Mouse (Mus musculus) hindbrain, embryonic 14.5 days (tissue): ENCODE results near the gene Stard3. TPM values are rescaled to one million over a fixed set of nuclear protein-coding genes. Genes with fewer than 3 reads are reported as not detected.
A peak's percentile ranks its signal among the peaks of the same experiment; 100 is the strongest.
"Not testable (repeated sequence)": the region's sequence is repeated elsewhere in the genome, so short reads cannot be mapped to it uniquely, and the experiment has no call there.

Experiments
- ATAC-seq: fragments of 200-750 bp; cut with Nextera tagmentation; 2 replicates; pipeline ENCODE4 v1.8.0; 2017; ENCODE audit warnings: moderate number of reproducible peaks, mild to moderate bottlenecking, moderate TSS enrichment, moderate library complexity; ENCODE audit not compliant: low FRiP score
- DNase-seq: peaks from one replicate; pipeline ENCODE4 v3.0.0-alpha.2; 2015; ENCODE audit warnings: low spot score
- H3K27ac ChIP-seq: fragments of 300-500 bp; sonication (generic); 2 replicates; pipeline ENCODE4 v1.5.1; 2014; ENCODE audit warnings: mild to moderate bottlenecking, moderate library complexity
- H3K27me3 ChIP-seq: fragments of 300-500 bp; sonication (generic); 2 replicates; pipeline ENCODE4 v1.6.1; 2014; ENCODE audit warnings: mild to moderate bottlenecking, low read length, mixed read lengths; ENCODE audit not compliant: control insufficient read depth, insufficient read depth
- H3K36me3 ChIP-seq: fragments of 300-500 bp; sonication (generic); replicated peaks from 2 replicates; pipeline ENCODE4 v1.6.1; 2014; ENCODE audit not compliant: control insufficient read depth, insufficient read depth
- H3K4me1 ChIP-seq: fragments of 300-500 bp; sonication (generic); replicated peaks from 2 replicates; pipeline ENCODE4 v1.6.1; 2014; ENCODE audit warnings: antibody characterized with exemption, low read length, mixed read lengths; ENCODE audit not compliant: control insufficient read depth, insufficient read depth
- H3K4me2 ChIP-seq: fragments of 300-500 bp; sonication (generic); replicated peaks from 2 replicates; pipeline ENCODE4 v1.6.1; 2014; ENCODE audit warnings: mild to moderate bottlenecking, moderate library complexity
- H3K4me3 ChIP-seq: fragments of 300-500 bp; sonication (generic); replicated peaks from 2 replicates; pipeline ENCODE4 v1.5.1; 2014; ENCODE audit warnings: mild to moderate bottlenecking, low read length
- H3K9ac ChIP-seq: fragments of 300-500 bp; sonication (generic); 2 replicates; pipeline ENCODE4 v1.6.1; 2014
- H3K9me3 ChIP-seq: fragments of 300-500 bp; sonication (generic); 2 replicates; pipeline ENCODE4 v1.6.1; 2016; ENCODE audit warnings: low read length; ENCODE audit not compliant: control insufficient read depth
- WGBS: fragments of 180-500 bp; shearing (Covaris S2); extraction: QIAGEN DNeasy Blood & Tissue Kit; methylation state at CpG from one replicate; pipeline ENCODE4 v1.1.7; 2014; 5-methylcytosine and 5-hydroxymethylcytosine counted together
- polyA plus RNA-seq: library from polyadenylated mRNA; unstranded; fragments of >200 nt; fragmentation: Nextera tagmentation; extraction: Ambion mirVana; gene quantifications from 2 replicates; pipeline ENCODE4 v1.2.1, GENCODE M21; 2014

Stard3 gene
- polyA plus RNA-seq, 1 experiment from 2014 or later = 33.9 TPM

DNA sequence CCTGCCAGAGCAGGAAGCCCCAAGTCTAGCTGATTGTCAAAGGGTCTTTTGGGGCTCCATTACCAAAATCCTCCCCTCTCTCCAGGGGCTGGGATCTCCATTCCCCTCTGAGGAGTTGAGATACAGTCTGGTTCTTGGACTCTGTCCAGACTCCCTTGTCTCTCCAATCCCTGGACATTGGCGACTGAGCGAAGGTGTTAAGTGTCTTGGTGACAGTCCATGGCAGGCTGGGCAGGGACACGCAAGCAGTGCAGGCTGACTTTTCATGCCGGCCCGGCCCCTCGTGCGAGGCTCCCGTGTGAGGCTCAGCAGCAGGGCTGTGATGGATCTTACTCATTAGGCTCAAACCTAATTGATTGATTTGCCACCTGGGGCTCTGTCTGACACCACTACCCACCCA is 16.1 kb downstream of the Stard3 start:
- 61% methylated on average over 8 of the region's 8 CpGs for WGBS
- no peak overlapping the region for H3K4me2 ChIP-seq
- no peak for ATAC-seq

DNA sequence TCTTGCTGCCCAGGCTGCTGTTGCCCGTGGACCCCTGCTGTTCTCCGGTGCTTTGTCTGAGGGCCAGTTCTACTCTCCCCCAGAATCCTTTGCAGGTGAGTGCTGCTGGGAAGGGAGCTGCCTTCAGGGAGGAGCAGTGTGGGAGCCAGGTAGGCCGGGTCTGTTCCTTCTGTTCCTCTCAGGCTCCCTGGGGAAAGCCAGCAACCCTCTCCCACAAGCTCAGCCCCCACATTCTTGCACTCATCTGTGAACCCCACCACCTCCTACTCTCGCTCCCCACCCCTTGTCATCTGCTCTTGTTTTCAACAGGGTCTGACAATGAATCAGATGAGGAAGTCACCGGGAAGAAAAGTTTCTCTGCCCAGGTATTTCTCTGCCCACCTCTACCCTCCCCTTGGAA is 18.6 kb downstream of the Stard3 start:
- H3K4me3 ChIP-seq = no peak overlapping the region
- H3K9me3 ChIP-seq = no peaks in the 10 kb centered on the region
- H3K27ac ChIP-seq = no peak overlapping the region
- peaks cover 64% of the 10 kb centered on the region for H3K36me3 ChIP-seq
- WGBS = 79% methylated on average over 5 of the region's 5 CpGs
- H3K4me2 ChIP-seq = no peak overlapping the region
- peaks cover 5% of the 10 kb centered on the region; the same call in 1 of the 2 replicates for H3K4me1 ChIP-seq
- ATAC-seq (no peak), DNase-seq (no peak)
- H3K9ac ChIP-seq = no peak overlapping the region
- H3K27me3 ChIP-seq = no peaks in the 10 kb centered on the region

More for the DNA sequence above, 16.1 kb downstream of the Stard3 start:
- H3K9ac ChIP-seq = no peak overlapping the region
- H3K4me3 ChIP-seq = no peak overlapping the region
- DNase-seq = no peak
- no peaks in the 10 kb centered on the region for H3K27me3 ChIP-seq
- peaks cover 49% of the 10 kb centered on the region for H3K36me3 ChIP-seq
- no peaks in the 10 kb centered on the region for H3K9me3 ChIP-seq
- H3K27ac ChIP-seq = no peak overlapping the region
- peaks cover 13% of the 10 kb centered on the region; the same call in 1 of the 2 replicates for H3K4me1 ChIP-seq

DNA sequence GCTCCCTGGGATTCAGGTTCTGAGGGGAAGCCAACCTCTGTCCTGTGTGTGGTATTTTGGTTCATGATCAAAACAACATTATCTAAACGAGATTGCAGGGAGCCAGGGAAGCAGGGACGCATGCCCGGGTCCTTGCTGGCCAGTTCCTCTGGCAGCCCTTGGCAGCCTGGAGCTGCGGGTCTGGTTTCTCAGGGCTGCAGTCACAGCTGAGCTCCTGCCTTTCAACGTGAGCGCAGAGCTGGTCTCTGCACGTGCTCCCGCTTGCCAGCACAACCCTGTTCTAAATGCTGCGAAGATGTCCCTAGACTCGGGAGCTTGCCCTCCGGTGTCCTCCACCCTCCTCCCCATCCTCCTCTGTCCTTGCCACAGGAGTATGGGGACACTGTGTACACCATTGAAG is 19.6 kb downstream of the Stard3 start:
- no peaks in the 10 kb centered on the region for H3K27me3 ChIP-seq
- ATAC-seq (no peak), DNase-seq (no peak)
- H3K9me3 ChIP-seq = no peaks in the 10 kb centered on the region
- H3K9ac ChIP-seq = no peak overlapping the region
- WGBS = 84% methylated on average over 11 of the region's 11 CpGs
- H3K4me2 ChIP-seq = no peak overlapping the region
- H3K4me1 ChIP-seq = no peaks in the 10 kb centered on the region
- peaks cover 64% of the 10 kb centered on the region for H3K36me3 ChIP-seq
- H3K27ac ChIP-seq = no peak overlapping the region
- no peak overlapping the region for H3K4me3 ChIP-seq

DNA sequence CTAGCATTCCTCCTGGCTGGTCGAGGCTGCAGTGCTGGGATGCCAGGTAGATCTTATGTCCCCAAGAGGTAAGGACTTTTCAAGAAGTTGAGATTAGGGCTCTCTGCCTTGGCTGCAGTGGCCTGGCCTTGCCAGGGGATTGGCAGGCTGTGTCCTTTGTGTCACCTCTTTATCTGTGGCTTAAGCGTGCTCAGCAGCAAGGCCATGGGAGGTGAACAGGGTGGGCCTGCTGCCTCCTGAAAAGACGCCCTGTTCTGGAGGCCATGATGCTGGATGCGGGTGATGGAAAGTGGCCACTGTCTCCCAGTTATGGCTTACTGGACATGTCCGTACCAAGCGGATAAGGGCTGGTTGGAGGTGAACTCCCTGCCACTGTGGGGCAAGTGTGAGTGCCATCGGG is 21.2 kb downstream of the Stard3 start:
- peaks cover 64% of the 10 kb centered on the region for H3K36me3 ChIP-seq
- WGBS = 93% methylated on average over 7 of the region's 7 CpGs
- H3K27me3 ChIP-seq = no peaks in the 10 kb centered on the region
- no peak overlapping the region for H3K4me2 ChIP-seq
- H3K9me3 ChIP-seq = no peaks in the 10 kb centered on the region
- no peak overlapping the region for H3K27ac ChIP-seq
- DNase-seq (no peak), ATAC-seq (no peak)
- H3K4me1 ChIP-seq = no peaks in the 10 kb centered on the region
- H3K9ac ChIP-seq = no peak overlapping the region
- no peak overlapping the region for H3K4me3 ChIP-seq

DNA sequence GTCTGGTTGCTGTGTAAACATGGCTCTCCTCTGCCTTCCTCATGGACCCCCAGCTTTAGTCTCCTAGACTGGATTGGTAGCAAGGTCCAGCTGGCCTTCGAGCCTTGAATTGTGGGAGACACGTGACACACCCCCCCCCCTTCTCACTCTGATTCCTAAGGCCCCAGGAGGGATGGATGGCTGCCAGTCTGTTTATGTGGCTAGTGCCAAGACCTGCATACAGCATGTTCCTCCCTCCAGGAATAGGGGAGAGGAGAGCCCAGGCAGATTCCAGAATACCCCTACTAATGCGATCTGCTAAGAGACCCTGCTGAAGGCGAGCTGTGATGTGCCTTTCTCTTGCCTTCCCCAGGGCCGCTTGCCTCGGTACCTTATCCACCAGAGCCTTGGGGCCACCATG is 21.9 kb downstream of the Stard3 start:
- no peak overlapping the region for H3K4me3 ChIP-seq
- no peak overlapping the region for H3K27ac ChIP-seq
- ATAC-seq = no peak
- H3K4me1 ChIP-seq = no peaks in the 10 kb centered on the region
- H3K4me2 ChIP-seq = no peak overlapping the region
- H3K27me3 ChIP-seq = no peaks in the 10 kb centered on the region
- peaks cover 57% of the 10 kb centered on the region for H3K36me3 ChIP-seq
- DNase-seq = peak; percentile 59
- 81% methylated on average over 6 of the region's 6 CpGs for WGBS
- H3K9me3 ChIP-seq = no peaks in the 10 kb centered on the region
- H3K9ac ChIP-seq = no peak overlapping the region

DNA sequence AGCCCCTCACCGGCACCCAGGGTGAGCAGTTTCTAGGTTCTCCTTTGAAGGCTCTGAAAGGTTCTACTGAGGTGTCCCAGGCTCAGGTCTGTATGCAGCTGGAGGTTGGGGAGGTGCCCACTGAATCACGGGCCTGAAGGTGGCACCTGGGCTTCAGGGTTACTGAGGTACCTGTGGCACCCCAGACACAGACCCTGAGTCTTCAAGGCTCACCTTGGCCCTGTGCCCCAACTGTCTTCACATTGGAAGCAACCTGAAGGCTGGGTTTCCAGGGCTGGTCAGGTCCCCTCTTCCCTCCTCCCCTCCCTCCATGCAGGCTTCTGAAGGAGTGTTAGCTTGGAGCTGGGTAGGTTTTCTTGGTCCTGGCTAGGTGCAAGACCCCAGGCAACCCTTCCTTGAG is 23.5 kb downstream of the Stard3 start:
- Histone ChIP-seq H3K9me3 (no peaks in the 10 kb centered on the region), H3K4me2 (no peak overlapping the region), H3K36me3 (peaks cover 41% of the 10 kb centered on the region), H3K27ac (no peak overlapping the region), H3K27me3 (0 out of 2 replicates have a peak, but pooled peaks cover 1% of the 10 kb centered on the region), H3K9ac (no peak overlapping the region), H3K4me3 (no peak overlapping the region), H3K4me1 (no peaks in the 10 kb centered on the region)
- ATAC-seq (no peak), DNase-seq (no peak)
- WGBS = 90% methylated on average over 2 of the region's 2 CpGs

DNA sequence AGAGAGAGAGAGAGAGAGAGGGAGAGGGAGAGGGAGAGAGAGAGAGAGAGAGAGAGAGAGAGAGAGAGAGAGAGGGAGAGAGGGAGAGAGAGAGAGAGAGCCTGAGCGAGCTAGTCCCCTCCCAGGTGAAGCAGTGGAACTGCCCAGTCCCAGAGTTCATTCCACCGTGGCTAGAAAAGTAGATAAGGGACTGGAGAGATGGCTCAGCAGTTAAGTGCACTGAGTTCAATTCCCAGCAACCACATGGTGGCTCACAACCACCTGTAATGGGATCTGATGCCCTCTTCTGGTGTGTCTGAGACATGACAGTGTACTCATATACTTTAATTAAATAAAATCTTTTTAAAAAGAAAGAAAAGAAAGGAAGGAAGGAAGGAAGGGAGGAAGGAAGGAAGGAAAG is 24.2 kb downstream of the Stard3 start:
- not testable (repeated sequence) for H3K4me1 ChIP-seq, H3K4me3 ChIP-seq, H3K27ac ChIP-seq, H3K4me2 ChIP-seq, DNase-seq, H3K9ac ChIP-seq, ATAC-seq, H3K27me3 ChIP-seq, H3K9me3 ChIP-seq
- 51% methylated on average over 2 of the region's 2 CpGs for WGBS
- H3K36me3 ChIP-seq = peaks cover 34% of the 10 kb centered on the region

DNA sequence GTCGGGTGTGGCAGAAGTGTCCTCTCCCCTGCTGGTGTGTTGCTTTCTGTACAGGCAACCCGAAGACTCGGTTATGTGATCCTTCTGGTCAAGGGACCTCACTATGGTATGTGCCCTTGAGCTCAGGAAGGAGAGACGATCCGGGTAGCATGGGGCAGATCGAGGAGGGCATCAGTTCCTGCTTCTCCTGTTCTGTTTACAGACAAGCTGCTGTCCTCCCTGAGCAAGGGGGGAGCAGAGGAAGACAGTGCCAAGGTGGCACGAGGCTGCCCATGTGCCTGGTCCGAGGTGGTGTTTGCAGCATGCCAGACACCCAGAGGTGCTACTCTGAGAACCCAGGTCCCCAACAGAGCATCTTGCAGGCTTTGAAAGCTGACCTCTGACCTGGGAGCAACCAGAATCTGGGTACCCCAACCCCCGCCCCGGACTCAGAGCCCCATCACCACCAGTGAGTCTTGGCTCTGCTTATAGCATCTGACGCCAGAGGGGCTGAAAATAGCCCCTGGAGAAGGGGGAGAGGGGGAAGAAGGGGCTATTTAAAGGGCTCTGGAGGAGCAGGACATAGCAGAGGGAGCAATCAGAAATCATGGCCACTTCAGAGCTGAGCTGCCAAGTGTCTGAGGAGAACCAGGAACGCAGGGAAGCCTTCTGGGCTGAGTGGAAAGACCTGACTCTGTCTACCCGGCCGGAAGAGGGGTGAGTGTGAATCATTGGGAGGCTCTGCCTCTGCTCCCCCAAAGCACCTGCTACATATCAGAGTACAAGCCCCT is 25.3 kb downstream of the Stard3 start, which contains the start of gene Tcap:
Gene Tcap, plus strand, starts transcription at position 551 of the 770 bp plus-strand sequence.
- no peaks in the 10 kb centered on the region for H3K9me3 ChIP-seq
- peaks cover 24% of the 10 kb centered on the region for H3K36me3 ChIP-seq
- ATAC-seq = no peak
- no peak for DNase-seq
- H3K4me3 ChIP-seq = no peak within 1 kb of the TSS
- no peak within 1 kb of the TSS for H3K27ac ChIP-seq
- peaks cover 17% of the 10 kb centered on the region; the same call in 1 of the 2 replicates for H3K27me3 ChIP-seq
- WGBS = 69% methylated on average over 14 of the region's 14 CpGs
- no peaks in the 10 kb centered on the region for H3K4me1 ChIP-seq
- no peak within 1 kb of the TSS for H3K9ac ChIP-seq
- H3K4me2 ChIP-seq = no peak within 1 kb of the TSS

DNA sequence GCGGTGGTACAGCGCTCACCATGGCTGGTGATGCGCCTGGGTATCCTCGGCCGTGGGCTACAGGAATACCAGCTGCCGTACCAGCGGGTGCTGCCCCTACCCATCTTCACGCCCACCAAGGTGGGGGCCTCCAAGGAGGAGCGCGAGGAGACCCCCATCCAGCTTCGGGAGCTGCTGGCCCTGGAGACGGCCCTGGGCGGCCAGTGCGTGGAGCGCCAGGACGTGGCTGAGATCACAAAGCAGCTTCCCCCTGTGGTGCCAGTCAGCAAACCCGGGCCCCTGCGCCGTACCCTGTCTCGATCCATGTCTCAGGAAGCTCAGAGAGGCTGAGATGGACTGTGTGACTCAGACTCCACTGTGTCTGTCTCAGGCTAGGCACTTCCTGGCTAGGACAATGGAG is 26.0 kb downstream of the Stard3 start:
- H3K27ac ChIP-seq = no peak overlapping the region
- ATAC-seq (no peak), DNase-seq (no peak)
- H3K4me1 ChIP-seq = no peaks in the 10 kb centered on the region
- 75% methylated on average over 20 of the region's 20 CpGs for WGBS
- H3K27me3 ChIP-seq = peaks cover 21% of the 10 kb centered on the region; the same call in 1 of the 2 replicates
- H3K9me3 ChIP-seq = no peaks in the 10 kb centered on the region
- no peak overlapping the region for H3K4me2 ChIP-seq
- no peak overlapping the region for H3K9ac ChIP-seq
- peaks cover 16% of the 10 kb centered on the region for H3K36me3 ChIP-seq
- no peak overlapping the region for H3K4me3 ChIP-seq
